Mouse (Mus musculus): ENCODE results near the gene Rassf2. TPM values are rescaled to one million over a fixed set of nuclear protein-coding genes. Genes with fewer than 3 reads are reported as not detected.

The Rassf2 gene
- 138 TPM for total RNA-seq (2023)

DNA sequence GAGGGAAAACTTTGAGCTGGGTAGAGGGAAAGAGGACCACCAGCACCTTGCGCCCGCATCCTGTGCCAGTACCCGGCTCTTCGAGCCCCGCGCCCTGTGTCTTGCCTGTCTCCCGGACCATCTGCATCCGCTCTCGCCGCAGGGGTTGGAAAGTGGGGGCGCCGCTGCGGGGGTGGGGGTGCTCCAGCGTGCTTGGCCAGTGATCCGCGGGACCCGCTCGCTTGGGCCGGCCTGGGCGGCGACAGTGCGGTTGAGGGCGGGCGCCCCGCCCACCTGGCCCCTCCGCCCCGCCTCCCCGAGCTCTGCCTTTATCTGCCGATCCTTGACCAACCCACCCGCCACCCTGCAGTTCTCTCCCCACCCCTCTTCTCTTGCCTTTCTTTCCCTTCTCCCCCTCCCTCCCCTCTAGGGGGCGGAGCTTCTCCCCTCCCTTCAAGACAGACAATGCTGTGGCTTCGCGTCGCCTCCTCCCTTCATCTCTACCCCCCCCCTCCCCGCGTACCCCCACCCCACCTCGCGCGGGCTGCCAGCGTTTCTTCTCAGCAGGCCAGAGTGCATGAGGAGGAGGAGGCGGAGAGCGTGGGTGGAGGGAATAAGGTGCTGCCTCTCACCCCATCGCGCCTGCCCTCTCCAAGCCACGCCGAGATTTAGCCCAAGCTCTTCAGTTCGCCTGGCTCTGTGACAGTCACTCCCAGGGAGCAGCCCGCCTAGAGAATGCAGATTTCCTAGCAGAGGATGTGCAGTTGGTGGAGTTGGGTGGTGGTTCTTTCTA, at the start of gene Rassf2:
TSS of gene Rassf2 (minus strand) at position 613 of the 772 bp plus-strand sequence.

GRCm38 (mm10) chr2:131950598-131951095, 79.4 kb downstream of the Rassf2 start, which contains the start of gene Prnd:
TSS of gene Prnd (plus strand) at chr2:131950861.

Other genes starting within 250 kb of the Rassf2 start
- not detected for gene Erv3, start 170.5 kb downstream of the Rassf2 start, total RNA-seq (2023)
- 8.7 TPM for gene Prnp, start 120.3 kb downstream of the Rassf2 start, total RNA-seq (2023)
- gene Prn, start 120.3 kb downstream of the Rassf2 start, total RNA-seq (2023) = not detected
- gene Prnd, start 79.4 kb downstream of the Rassf2 start, total RNA-seq (2023) = not detected
- gene Slc23a2, start 114.8 kb upstream of the Rassf2 start, total RNA-seq (2023) = 45.0 TPM
- 17.9 TPM for gene Tmem230, start 217.5 kb upstream of the Rassf2 start, total RNA-seq (2023)
- 233 TPM for gene Pcna, start 223.1 kb upstream of the Rassf2 start, total RNA-seq (2023)
- gene Cds2, start 232.9 kb upstream of the Rassf2 start, total RNA-seq (2023) = 94.3 TPM

All from CD4-positive naive resting alpha-beta T cell, adult 76 days (primary cell).